Mouse (Mus musculus) kidney, adult 9 months (tissue): ENCODE measurements at regions not wholly inside any gene's neighbourhood (a gene's known extent, or its start where the extent isn't known, plus 50 kb on each side); places are given as distances from the start of the nearest gene placed in this dataset.
A peak's percentile ranks its signal among the peaks of the same experiment; 100 is the strongest.
"Not testable (repeated sequence)": the region's sequence is repeated elsewhere in the genome, so short reads cannot be mapped to it uniquely, and the experiment has no call there.

ENCODE experiments used
- DNase-seq: peaks from one replicate; pipeline ENCODE4 v3.0.0; 2022

DNA sequence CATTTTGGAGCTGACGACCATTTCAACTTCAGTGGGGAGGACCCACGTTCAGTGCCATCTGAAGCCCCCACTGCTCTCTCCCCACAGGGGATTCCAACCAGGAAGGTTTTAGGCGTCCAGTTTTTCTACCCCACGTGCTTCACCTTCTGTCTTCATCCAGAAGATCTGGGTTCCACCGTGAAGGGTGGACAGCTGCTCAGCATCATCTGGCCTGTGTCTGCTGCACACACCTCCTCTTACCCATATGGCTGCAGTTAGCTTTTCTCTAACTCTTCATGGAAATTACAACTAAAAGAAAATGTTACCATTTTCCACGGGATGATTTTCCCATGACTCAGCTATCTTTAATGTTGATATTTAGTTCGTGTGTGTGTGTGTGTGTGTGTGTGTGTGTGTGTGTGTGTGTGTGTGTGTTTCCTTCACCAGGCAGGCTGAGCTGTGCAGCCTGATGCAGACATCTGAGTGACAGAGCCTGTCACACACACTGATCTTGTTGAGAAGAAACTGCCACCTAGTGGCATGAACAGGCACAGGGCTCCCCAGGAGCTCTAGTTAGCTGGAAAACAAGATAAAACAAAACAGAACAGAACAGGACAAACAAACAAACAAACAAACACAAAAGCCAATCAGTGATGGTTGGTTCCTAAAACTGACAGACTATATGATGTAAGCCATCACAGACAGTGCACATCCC is 107.5 kb upstream of the Rasgrp1 start:
- peak; percentile 39 for DNase-seq

DNA sequence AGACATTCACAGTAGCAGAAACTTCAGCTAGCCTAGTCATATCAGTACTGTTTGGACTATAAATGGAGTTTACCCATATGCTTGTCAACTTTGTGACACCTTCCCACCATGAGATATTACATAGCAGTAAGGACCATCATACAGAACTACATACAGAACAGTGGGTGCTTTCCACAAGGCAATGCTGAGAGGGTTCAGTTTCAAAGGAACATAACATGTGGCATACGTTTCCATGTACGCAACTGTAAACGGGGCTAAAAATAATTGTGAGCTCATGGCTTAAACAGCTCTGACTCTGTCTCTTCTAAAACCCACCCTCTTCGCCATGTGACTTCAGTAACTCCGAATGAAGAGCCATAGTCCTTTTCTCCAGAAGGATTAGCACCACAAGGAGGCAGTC is 109.0 kb upstream of the Rasgrp1 start:
- no peak for DNase-seq

DNA sequence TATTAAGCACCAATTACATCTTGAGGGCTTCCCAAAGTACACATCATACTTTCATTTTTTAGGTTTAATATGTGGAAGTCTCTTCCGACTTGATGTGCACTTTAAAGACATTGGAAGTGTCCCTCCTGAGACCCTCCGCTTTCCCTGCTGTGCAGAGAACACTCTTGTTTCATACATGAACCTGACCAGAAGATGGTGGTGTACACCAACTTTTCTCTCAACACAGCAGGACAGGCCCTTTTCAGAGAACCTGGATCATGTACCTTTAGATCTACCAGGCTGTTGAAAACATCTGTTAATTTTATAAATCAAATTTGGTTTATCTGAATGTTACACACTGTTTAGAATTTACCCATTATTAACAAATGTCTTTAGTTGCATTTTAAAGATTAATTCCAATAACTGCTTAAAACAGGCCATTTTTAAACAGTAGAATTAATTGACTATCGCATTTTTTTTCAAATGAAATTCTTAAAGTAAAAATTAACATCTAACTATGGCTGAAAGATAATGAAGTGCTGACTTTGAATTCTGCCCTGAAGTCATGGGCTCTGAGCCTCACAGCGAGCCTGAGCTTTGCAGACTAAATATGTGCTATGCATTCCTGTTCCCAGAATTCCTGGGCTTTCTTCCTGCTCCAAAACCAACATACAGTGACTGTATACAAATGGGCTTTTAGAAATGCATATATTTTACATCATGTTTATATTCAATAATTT is 112.4 kb upstream of the Rasgrp1 start:
- DNase-seq: no peak

DNA sequence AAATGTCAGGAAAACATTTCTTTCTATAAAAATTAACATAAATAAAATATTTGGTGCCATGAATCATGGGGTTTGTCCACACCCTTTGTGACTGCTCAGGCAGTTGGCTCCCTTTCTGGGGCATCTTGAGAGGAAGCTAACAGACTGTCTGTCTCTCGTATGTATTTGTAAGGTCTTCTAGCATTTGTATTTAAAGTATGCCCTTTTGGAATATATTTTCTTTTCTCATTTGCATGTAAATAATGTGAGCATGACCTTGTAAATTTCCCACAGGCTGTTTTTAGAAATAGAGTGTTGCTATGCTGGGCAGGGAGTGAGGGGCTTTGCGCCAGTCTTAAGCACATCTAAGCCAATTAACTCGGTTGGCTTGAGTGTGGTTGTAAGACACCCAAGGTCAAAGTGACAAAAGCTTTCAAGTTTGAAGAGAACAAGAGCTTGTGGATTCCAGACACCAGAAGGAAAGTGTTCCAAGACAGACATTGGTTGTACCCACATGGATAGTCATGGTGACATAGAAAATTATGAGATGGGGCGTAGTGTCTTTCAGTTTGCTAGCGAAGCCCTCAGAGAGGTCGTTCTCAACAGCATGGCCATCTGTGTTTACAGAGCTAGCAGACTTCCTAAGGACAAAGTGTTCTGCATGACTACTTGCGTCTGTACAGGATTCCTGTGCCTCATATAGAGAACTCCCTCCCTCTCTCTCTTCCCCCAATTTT is 113.1 kb upstream of the Rasgrp1 start:
- no peak for DNase-seq

DNA sequence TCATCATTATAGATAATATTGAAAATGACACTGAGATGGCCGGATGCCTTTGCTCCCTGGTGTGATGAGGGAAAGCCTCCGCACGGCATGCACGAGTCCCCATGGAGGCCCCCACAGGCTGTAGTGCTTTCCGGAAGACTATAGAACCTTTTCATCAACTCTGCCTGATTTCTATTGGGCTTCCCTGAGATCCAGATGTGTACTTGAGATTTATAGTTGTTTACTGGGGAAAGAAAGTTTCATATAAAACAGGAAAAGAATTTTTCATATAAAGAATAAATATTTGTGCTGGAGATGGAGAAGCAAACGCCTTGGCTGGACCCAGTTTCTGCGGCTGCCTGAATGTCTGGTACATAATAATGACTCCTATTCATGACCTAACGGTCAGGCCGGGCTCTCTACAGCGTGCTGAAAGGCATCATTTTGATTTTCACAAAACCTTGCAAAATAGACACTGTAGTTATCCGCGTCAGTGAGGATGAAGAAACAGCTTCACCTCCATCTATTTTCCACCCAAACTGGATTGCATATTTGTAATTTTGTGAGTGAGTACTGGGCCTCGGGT is 113.7 kb upstream of the Rasgrp1 start:
- DNase-seq: no peak

DNA sequence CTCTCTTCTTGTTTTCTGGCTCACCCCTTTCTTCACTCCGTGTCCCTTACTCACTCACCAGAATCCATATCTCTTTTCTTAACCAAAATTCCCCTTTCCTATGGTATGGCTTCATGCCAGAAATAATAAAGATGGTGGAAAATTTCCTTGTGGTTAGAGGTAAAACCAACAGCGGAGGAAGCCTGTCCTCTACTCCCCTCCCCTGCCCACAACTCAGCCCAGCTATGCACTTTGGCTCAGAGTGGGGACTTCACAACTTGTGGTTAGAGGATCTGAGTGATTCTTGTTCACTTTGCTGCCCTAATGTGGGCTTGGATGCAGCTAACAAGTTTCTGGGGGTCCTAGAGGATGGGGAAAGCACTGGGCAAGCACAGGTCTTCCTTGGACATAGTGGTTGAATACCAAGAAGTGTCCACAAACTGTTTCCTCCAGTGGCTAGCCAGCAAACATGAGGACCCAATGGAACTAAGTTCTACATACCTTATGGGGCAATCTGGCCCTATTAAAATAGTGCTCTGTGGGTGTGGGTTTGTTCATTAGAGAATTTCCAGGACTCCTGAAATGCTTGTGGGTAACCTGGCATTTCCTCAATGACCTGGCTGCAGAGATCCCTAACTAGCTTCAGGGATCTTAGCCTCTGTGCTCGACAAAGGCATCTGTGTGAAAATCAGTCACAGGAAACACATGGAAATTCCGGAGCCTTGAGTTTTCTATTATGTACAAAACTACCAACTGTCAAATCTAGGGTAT is 118.9 kb upstream of the Rasgrp1 start:
- no peak for DNase-seq

DNA sequence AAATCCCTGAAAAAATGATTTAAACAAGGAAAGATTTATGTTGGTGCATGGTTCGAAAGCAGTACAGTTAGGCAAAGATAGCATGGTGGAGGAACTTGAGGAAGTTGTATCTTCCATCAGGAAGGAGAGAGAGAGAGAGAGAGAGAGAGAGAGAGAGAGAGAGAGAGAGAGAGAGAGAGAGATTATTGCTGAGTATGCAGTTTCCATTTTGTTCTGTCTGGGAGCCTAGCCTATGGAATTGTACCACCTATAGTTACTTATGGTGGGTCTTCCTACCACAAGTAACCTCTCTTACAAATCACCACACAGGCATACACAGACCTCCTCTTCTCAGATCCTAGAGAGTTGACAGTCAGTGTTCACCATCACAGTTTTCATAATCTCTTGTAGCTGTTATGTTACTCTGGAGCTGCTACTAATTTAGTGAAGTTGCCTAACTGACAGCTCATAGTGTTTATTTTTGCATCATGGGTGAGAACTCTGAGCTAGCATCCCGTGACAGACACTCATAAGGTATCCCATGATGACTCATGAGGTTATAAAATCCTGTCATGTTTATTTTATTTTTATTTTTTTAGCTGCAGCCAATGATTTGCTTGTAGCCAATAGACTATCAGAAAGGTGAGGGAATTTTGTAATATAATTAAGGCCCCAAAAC is 132.2 kb upstream of the Rasgrp1 start:
- no peak for DNase-seq

DNA sequence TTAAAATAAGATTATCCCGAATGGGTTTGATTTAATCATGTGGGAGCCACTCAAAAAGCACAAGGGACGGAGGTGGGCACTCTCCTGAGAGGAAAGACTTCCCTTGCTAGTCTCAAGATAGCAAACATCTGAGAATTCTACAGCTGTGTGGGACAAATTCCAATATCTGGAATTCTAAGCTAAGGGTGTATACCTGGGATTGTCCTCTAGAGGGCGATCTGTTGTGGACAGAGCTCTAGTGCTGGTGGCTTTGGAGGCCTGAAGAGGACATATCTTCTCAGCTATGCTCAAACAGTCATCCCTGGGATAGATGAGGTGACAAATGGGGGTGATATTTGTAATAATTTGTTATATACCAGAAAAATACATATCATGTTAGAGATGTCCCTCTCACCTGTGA is 132.8 kb upstream of the Rasgrp1 start:
- peak; percentile 9 for DNase-seq

DNA sequence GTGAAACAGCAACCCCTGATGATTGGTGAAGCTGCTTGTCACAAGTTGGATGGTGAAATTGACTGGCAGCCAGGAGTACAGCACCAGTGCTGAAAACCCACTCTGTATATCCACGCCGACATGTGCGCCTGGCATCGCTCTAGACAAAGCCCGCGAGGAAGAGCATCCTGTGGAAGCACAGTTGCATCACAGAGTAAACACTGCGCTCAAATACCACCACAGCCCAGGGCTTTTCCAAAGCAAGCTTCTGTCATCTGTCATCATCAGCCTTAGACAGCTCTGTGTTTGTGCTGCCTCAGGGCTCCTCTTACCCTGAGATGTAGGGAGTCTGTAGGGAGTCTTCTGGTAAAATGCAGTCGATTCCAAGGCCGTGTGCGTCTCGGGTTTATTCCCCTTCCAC is 134.7 kb upstream of the Rasgrp1 start:
- not testable (repeated sequence) for DNase-seq

DNA sequence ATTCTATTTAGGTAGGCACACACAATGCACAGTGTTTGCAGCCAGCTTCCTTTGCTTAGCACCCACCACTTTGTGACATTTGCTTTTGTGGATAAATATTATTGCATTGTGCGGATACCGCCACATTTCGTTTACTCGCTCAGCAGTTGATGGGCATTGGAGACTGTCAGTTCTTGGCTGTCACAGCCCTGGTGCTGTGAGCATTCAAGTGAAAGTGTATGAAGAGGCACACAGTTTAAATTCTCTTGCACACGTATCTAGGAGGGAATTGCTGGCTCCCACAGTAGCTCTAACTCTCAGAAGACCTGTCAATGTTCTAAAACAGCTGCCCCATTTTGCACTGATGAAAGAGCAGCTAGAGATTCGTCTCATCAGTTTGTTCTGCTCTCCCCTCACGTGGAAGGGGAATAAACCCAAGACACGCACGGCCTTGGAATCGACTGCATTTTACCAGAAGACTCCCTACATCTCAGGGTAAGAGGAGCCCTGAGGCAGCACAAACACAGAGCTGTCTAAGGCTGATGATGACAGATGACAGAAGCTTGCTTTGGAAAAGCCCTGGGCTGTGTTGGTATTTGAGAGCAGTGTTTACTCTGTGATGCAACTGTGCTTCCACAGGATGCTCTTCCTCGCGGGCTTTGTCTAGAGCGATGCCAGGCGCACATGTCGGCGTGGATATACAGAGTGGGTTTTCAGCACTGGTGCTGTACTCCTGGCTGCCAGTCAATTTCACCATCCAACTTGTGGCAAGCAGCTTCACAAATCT is 136.6 kb upstream of the Rasgrp1 start:
- DNase-seq: not testable (repeated sequence)

DNA sequence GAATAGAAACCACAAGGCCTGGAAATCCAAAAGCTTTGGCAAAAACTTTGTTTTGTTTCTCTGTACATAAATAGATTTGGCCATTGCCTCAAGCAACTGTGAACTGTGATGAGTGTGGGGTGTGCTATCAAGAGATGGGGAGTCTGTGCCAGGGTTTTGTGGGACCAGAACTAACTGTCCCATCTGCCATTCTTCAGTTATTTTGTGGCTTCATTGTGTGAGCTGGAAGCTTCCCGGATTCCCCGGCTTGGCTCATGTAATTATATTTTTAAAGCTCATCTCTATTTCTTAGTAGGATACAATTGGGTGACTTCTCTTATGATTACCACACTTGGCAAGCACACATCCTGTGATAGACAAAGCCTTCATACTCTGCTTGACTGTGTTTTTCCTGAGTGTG is 143.6 kb upstream of the Rasgrp1 start:
- DNase-seq: no peak

DNA sequence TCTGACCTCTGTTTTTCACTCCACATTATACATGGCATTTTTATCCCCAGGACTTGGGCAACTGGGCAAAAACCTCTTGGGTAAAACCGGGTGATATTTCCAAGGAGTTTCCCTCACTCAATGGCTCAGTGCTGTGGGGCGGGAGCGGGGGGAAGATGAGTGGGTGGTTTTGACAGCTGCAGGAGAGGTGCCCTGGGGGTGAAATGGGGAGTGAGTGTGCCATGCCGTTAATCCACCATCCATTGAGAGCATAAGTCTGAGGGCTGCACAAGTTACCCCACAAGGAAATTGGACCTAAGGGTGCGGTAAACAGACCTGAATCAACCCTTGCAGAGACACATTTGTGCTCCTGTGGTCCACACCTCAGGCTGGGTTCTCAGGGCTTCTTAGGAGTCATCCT is 155.8 kb upstream of the Rasgrp1 start:
- no peak for DNase-seq

DNA sequence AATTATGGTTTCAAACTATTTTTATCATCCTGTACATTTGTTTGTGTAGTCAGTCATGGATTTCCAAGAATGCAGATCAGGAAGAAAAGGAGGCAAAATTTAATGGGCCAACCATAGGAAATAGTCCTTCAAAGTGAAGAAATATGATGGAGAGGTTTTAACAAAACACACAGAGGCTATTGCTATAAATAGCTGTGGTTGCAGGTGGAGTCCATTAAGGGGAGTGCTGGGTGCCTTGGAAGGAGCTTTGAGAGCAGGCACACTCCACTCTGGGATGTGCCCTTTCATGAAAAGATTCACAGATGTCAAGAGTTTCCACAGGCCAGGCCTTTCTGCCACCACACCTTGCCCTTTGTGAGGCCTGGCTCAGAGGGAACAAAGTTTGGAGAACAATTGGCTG is 159.8 kb upstream of the Rasgrp1 start:
- no peak for DNase-seq

DNA sequence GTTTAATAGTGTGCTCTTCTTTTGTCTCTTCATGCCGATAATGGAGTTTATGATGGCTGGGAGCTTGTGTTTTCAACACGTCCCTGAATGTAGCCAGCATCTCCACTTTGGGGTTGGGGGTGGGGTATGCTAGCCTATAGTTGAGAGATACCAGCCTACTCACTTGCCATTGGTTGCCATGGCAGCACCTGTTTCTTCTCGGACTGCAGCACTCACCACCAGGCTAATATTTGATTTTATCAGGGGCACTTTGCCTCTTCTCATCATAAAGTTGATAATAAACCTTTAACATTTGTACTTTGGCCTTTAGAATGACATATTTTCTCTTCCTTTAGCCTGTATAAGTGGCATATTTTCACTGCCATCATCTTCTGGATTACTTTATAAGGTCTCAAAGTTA is 168.9 kb upstream of the Rasgrp1 start:
- no peak for DNase-seq

DNA sequence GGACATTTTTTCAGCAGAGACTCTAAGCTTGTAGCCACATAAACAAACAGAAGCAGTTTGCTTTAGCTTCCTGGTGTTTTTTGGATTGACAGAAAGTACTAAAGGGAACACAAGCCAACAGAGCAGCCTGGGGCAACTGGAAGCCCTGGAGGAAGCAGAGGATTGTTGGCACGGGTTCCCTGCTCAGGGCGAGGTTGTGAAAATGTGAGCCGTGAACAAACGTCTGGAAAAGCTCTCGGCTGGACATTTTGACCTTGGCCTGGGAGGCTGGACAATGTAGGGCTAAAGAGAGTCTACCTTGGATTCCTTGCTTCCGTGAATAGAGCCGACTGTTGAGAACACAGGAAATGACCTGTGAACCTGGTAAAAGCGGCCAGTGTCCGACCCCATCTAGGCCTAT is 169.8 kb upstream of the Rasgrp1 start:
- no peak for DNase-seq

DNA sequence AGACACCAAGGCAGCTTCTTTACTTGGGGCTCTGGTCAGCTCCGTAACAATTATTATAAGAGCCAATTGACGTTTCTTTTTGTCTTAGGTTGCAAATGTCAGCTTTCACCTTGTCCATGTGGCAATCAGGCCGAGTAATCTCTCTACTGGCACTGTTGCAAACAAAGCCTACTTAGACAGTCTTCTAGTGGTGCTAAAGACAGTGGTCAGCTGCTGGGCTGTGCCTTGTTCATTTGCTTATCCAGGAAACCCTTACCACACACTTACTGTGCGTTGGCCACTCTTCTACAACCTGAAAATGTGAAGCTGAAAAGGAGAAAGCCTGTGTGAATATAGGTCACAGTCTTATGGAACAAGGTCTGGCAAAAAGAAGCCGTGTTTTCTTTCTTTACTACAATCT is 181.6 kb upstream of the Rasgrp1 start:
- DNase-seq: no peak

DNA sequence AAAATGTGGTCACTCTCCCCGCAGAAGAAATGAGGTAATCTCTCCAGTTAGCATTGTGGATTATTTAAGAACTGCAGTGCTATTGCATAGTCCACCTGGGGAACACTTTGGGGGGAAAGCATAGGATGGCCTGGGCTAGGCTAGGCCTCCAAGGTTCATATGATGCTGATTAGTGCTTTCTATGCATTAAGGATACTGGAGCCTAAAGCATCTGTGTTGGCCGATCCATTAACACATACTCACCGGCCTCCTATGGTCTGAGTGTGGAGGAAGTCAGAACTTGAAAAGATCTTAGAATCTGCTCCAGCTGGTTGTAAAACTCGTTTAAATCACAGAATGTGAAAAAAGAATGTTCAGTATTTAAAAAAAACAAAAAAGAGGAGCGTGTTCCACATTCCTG is 196.1 kb upstream of the Rasgrp1 start:
- DNase-seq: no peak

DNA sequence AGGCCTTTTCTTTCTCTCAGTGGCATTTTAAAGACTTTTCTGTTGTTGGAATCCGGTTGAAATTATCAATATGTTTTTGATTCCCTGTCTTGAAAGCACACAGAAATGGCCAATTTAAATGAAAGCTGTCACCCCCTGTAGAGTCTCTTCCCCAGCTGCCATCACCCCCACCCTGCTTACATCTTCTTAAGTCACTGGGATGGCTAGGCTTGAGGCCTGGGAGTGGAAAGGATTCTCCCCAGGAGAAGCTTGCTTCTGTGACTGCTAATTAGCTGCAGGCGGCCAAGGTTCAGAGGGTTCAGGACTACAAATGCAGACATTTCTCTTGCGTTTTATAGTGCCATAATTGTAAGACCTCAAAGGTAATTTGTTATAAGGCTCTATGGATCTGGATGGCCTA is 196.5 kb upstream of the Rasgrp1 start:
- no peak for DNase-seq

DNA sequence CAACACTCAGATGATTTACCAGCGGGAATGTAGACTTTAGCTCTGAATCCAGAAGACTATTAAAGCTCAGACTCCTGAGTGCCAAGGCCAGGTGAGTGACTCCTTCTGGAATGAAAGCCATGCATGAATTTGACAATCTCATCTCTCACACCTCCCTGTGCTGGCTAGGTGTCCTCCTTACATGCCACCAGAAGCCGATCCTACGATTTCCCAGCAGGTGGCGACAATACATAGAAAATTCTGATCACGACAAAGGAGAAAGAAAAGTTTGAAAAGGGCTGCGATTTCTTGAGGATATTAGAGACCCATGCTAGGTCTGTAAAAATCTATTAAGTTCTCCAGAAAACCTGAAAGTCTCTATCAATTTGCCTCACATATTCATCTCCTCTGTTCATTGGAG is 198.7 kb upstream of the Rasgrp1 start:
- peak; percentile 72 for DNase-seq

DNA sequence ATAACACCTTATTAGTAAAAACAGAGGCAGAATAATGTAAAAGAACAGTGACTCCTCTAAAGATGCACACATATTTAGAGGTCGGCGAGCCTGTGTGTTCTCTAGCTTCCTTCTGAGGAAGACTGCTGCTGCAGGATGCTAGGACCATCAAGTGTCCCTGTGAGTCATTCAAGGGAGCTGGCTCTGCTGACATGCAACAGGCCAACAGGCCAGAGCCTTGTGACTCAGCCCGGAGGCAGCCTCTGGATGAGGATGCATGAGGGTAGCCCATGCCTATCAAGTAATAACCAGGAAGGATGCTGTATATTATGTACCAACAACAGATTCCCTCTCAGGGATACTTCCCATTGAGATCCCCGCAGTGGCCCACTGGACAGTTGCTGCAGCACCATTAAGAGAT is 199.5 kb upstream of the Rasgrp1 start:
- no peak for DNase-seq

DNA sequence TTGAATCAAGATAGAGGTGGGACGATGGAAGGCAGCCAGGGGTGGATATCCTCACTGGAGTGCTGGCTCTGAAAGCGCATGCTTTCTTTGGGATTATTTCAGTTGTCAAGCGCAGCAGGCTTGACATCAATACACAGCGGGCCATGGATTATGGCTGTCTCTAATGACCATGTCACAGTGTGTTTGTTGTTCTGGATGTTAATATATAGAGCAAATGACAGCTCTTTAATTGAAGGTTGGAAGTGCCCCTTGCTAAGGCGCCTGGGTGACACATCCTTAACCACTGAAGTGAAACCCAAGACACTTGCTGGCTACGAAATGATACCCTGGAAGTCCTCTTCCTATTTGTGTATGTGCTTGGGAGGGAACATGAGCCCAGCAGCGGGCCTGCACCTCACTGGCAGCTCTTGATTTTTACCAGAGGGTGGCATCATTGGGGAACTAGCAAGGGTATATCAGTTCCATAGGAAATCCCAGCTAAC is 200.5 kb upstream of the Rasgrp1 start:
- DNase-seq: no peak

DNA sequence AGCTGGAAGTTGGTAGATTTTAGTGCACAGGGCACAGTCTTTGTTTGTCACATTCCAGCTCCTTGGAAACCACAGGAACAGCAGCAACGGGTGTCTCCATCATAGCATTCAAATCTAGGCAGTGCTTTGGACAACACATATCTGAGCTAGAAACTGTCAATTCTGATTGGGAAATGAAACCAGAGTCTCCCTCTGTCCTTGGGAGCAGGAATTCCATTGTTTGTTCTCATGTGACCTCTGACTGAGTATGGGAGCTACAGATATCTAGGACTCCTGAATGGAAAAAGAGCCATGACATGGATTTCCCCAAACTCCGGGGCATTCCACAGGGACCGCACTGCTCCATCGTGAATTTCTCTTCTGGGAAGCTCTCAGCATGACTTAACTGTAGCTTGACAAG is 205.5 kb upstream of the Rasgrp1 start:
- DNase-seq: no peak
